Mouse (Mus musculus) small intestine, adult 2 months (tissue): Measurements from ENCODE around the gene 8030411F24Rik.

Source experiments
- CTCF ChIP-seq: fragments of 200-500 bp; IDR thresholded peaks from 2 replicates; pipeline ENCODE4 v1.5.1; 2012; ENCODE audit warnings: low read depth, mild to moderate bottlenecking, control low read depth, inconsistent platforms, low read length, moderate library complexity, mixed read lengths; ENCODE audit not compliant: insufficient replicate concordance, insufficient read length; ENCODE audit errors: extremely low read depth
- POLR2A ChIP-seq: fragments of 200-500 bp; IDR thresholded peaks from 2 replicates; pipeline ENCODE4 v1.6.1; 2012; ENCODE audit warnings: low read depth, mild to moderate bottlenecking, control low read depth, inconsistent platforms, low read length, moderate library complexity

DNA sequence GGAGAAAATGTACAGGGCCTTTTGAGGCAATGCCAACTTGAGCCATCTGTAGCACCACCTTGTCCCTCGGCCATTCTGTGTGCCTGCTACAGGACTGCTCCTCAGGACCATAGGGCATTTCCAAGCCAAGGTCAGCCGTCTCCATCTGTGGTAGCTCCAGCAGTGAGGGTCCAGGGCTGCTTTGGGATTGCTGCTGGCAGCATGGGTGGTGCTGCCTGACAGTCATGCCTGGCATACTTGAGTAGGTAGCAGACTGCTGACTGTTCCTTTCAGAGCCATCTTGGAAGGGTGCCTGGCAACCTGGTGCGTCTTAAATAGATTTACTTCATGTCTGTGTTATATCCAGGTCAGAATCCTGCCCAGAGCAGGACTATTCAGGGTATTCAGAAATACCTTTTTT is 38.8 kb upstream of the 8030411F24Rik start:
- no peak for TF ChIP-seq CTCF
- TF ChIP-seq POLR2A, result no peak
